Mouse (Mus musculus): ENCODE measurements at regions not wholly inside any gene's neighbourhood (a gene's known extent, or its start where the extent isn't known, plus 50 kb on each side); places are given as distances from the start of the nearest gene placed in this dataset.

DNA sequence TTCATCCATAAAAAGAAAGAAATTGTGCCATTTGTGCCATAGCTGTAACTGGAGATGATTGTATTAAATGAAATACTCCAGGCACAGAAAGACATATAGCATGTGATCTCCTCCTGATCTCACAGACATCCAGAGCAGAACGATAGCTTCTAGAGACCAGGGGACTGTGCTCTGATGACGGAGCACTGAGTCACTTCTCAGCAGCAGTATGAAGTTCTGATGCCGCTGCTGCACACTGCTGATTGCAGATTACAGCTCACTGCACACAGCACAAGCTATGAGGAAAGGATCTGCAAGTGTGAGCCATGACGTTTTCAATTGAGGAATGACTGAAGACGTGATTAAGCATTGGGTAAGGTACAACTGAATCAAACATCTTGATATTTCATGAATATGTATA, 190.6 kb upstream of the Adamts9 start:
- TF ChIP-seq CTCF (conservative IDR thresholded peaks at IDR 0.05; ENCODE audit: low read length): no peak
- TF ChIP-seq NANOG (IDR thresholded peaks at IDR 0.05; ENCODE audit: borderline replicate concordance, low read length): no peak
- no peak for TF ChIP-seq POU5F1 (IDR thresholded peaks at IDR 0.05; ENCODE audit: borderline replicate concordance, low read length)
